Mouse (Mus musculus) right cerebral cortex, adult 18-20 months (tissue): ENCODE measurements around the gene Gfi1b.

Experiments
- DNase-seq: peaks from one replicate; pipeline ENCODE4 v3.0.0; 2022; ENCODE audit warnings: mixed read lengths

Gfi1b gene

GRCm38 (mm10) chr2:28621664-28622171 lies at the start of gene Gfi1b:
Gfi1b (minus strand) TSS chr2:28621982.
- DNase-seq: no peak

GRCm38 (mm10) chr2:28671438-28671837 lies 49.7 kb upstream of the Gfi1b start:
- DNase-seq: no peak

GRCm38 (mm10) chr2:28665818-28666217 lies 44.0 kb upstream of the Gfi1b start:
- DNase-seq: no peak

- DNase-seq: no peak
Measured at GRCm38 (mm10) chr2:28662891-28663290, 41.1 kb upstream of the Gfi1b start.

- no peak for DNase-seq
Measured at GRCm38 (mm10) chr2:28656216-28656615, 34.4 kb upstream of the Gfi1b start.

GRCm38 (mm10) chr2:28654295-28654694 lies 32.5 kb upstream of the Gfi1b start:
- DNase-seq: no peak

- DNase-seq: peak; percentile 74
Measured at GRCm38 (mm10) chr2:28653351-28653750, 31.6 kb upstream of the Gfi1b start.

- no peak for DNase-seq
Measured at GRCm38 (mm10) chr2:28650526-28650925, 28.7 kb upstream of the Gfi1b start.

- no peak for DNase-seq
Measured at GRCm38 (mm10) chr2:28643081-28643480, 21.3 kb upstream of the Gfi1b start.

- peak; percentile 29 for DNase-seq
Measured at GRCm38 (mm10) chr2:28641435-28641941, 19.7 kb upstream of the Gfi1b start.

GRCm38 (mm10) chr2:28640461-28641424 lies 19.0 kb upstream of the Gfi1b start, which contains the start of gene Tsc1:
Tsc1 (plus strand) TSS chr2:28641228.
- peak; percentile 95 for DNase-seq

- no peak for DNase-seq
Measured at GRCm38 (mm10) chr2:28639794-28640193, 18.0 kb upstream of the Gfi1b start.

- no peak for DNase-seq
Measured at GRCm38 (mm10) chr2:28638886-28639285, 17.1 kb upstream of the Gfi1b start.

GRCm38 (mm10) chr2:28638352-28638751 lies 16.6 kb upstream of the Gfi1b start:
- DNase-seq: no peak

GRCm38 (mm10) chr2:28637106-28637845 lies 15.5 kb upstream of the Gfi1b start:
- DNase-seq: no peak

GRCm38 (mm10) chr2:28635199-28635598 lies 13.4 kb upstream of the Gfi1b start:
- no peak for DNase-seq

GRCm38 (mm10) chr2:28633136-28633535 lies 11.4 kb upstream of the Gfi1b start:
- no peak for DNase-seq

- no peak for DNase-seq
Measured at GRCm38 (mm10) chr2:28632626-28633025, 10.8 kb upstream of the Gfi1b start.

GRCm38 (mm10) chr2:28629911-28630381 lies 8.2 kb upstream of the Gfi1b start:
- DNase-seq: no peak

GRCm38 (mm10) chr2:28628053-28628452 lies 6.3 kb upstream of the Gfi1b start:
- DNase-seq: no peak

GRCm38 (mm10) chr2:28626038-28626437 lies 4.3 kb upstream of the Gfi1b start:
- no peak for DNase-seq

GRCm38 (mm10) chr2:28624870-28625269 lies 3.1 kb upstream of the Gfi1b start:
- no peak for DNase-seq

- DNase-seq: no peak
Measured at GRCm38 (mm10) chr2:28622521-28623124, 841 bp upstream of the Gfi1b start.
